Mouse (Mus musculus): ENCODE measurements around the gene Dap. TPM values are rescaled to one million over a fixed set of nuclear protein-coding genes. Genes with fewer than 3 reads are reported as not detected.

Gene Dap
- polyA plus RNA-seq, 1 experiment from 2014 or later, result 42.4 TPM

DNA sequence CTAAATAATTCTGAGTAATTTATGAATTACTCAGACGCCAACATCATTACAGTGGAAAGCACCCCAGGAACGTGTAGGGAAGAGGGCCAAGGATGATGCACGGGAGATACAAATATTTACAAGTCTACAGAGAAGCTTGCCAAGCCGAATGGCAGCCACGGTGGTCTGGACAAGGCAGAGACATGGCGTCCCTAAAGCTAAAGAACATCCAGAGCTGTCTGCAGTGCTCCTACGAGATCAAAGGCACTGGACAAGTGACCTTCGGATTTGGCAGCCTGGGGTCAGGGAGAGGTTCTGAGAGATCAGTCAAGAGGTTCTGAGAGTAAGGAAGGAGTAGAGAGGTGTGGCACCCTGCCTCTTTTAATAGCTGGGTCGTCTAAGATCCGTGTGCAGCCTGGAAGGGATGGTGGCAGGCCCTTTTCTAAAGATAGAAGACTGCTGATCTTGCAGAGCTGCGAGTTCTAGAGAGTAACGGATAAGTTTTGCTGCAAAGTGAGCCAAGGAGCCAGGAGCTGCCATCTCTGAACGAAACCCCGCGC, 449 bp upstream of the Dap start:
- Histone ChIP-seq H3K27ac (replicated peaks) (no peak overlapping the region), H3K4me2 (replicated peaks) (peak overlapping the region; percentile 79), H3K4me3 (peak overlapping the region; percentile 74), H3K9ac (replicated peaks) (peak overlapping the region; percentile 74; the same call in 1 of the 2 replicates), H3K4me1 (peaks cover 14% of the 10 kb centered on the region; the same call in 1 of the 2 replicates), H3K36me3 (no peaks in the 10 kb centered on the region), H3K9me3 (no peaks in the 10 kb centered on the region), H3K27me3 (no peaks in the 10 kb centered on the region)
- peak; percentile 36 for ATAC-seq (ENCODE audit: low FRiP score, low read depth)
- 45% methylated on average over 15 of the region's 15 CpGs for WGBS

DNA sequence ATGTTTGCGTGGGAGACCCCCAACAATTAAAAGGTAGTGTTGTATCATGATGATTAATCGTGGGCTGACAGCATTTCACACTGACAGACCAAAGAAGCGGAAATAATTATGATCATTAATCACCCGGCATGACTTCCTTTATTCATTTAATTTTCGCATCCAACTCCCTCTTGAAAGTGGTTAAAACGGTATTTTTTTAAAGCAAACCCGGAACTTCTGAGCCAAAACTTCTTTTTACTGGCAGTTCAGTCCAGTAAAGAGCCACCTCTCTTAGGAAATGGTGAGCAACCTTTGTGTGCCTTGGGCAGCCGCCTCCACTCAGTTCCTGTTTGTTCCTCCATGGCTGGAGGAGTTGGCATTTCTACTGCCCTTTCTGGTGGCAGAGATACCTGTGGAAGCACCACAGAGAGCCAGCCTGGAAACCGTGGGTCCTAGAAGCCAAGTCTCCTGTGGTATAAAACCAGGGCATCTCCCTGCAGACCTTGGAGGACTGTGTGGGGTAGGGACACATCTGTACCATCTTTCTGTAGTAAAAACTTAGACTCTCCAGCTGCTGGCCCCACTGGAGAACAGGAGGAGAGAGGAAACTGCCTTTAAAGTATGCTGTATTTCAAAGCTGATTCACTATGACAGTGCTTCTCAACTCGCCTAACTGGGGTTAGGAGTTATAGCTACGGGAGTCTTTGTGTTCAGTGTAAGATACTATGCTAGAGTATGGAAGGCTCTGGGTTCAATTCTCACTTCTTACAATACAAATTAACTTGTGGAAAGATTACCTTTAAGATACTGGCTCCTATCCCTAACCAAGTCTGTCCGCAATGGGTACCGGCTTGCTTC, 910 bp downstream of the Dap start:
- WGBS, result 47% methylated on average over 13 of the region's 13 CpGs

DNA sequence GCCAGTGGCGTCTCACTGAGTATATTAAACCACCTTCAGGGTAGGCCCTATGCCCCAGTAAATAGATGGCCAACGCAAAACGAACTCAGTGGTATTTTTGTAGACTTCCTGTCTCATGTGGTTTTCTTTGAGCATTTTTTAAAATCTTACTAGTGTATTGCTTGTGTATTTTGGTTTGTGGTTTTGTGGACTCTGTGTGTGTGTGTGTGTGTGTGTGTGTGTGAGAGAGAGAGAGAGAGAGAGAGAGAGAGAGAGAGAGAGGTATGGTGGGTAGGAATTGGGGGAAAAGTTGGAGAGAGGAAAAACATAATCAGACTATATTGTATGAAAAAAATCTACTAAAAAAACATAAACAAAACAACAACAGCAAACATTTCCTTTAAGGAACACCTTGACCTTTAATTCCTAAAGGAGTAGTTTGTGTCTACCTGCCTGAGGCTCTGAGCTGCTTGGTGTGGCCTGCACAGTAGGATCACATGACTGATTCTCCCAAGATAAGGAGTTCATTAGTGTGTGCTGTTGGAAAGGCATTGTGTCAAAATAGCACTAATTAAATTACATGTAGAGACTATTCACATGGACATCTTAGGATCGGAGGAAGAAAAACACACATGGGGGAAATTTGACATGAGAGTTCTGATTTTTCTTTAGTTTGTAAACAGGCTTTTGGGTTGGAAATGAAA, 1.7 kb downstream of the Dap start:
- no peak overlapping the region for H3K4me2 ChIP-seq (replicated peaks)
- H3K9me3 ChIP-seq, result no peaks in the 10 kb centered on the region
- no peaks in the 10 kb centered on the region for H3K36me3 ChIP-seq
- H3K4me3 ChIP-seq, result no peak overlapping the region
- no peak overlapping the region for H3K27ac ChIP-seq (replicated peaks)
- H3K4me1 ChIP-seq, result peaks cover 14% of the 10 kb centered on the region; the same call in 1 of the 2 replicates
- no peak overlapping the region for H3K9ac ChIP-seq (replicated peaks)
- H3K27me3 ChIP-seq, result no peaks in the 10 kb centered on the region
- WGBS, result 87% methylated on average over 4 of the region's 4 CpGs
- no peak for ATAC-seq (ENCODE audit: low FRiP score, low read depth)

More for the DNA sequence above, 910 bp downstream of the Dap start:
- peak overlapping the region; percentile 74 for H3K9ac ChIP-seq (replicated peaks)
- no peak overlapping the region for H3K27ac ChIP-seq (replicated peaks)
- no peak for ATAC-seq (ENCODE audit: low FRiP score, low read depth)
- H3K9me3 ChIP-seq, result no peaks in the 10 kb centered on the region
- H3K4me2 ChIP-seq (replicated peaks), result peak overlapping the region; percentile 79
- no peaks in the 10 kb centered on the region for H3K36me3 ChIP-seq
- H3K4me3 ChIP-seq, result peak overlapping the region; percentile 74
- no peaks in the 10 kb centered on the region for H3K27me3 ChIP-seq
- peaks cover 14% of the 10 kb centered on the region; the same call in 1 of the 2 replicates for H3K4me1 ChIP-seq

DNA sequence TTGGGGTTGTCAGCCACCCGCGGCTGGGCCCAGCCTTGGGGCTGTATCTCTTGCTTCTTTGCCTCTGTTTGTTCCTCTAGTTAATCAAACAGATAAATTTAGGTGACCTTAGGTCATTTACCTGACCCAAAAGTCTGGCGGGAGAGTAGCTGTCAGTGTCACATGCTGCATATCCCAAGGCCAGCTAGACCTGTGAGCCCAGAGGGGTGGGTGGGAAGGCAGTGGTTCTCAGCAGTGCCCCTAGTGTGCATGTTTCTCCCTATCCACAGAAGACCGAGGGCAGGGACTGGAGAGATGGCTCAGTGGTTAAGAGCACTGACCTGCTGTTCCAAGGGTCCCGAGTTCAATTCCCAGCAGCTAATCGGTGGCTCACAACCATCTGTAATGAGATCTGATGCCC, 2.4 kb downstream of the Dap start:
- Histone ChIP-seq H3K4me2 (replicated peaks) (no peak overlapping the region), H3K27ac (replicated peaks) (no peak overlapping the region), H3K9me3 (no peaks in the 10 kb centered on the region), H3K9ac (replicated peaks) (no peak overlapping the region), H3K27me3 (no peaks in the 10 kb centered on the region), H3K4me1 (peaks cover 14% of the 10 kb centered on the region; the same call in 1 of the 2 replicates), H3K4me3 (no peak overlapping the region), H3K36me3 (no peaks in the 10 kb centered on the region)
- 80% methylated on average over 6 of the region's 6 CpGs for WGBS
- no peak for ATAC-seq (ENCODE audit: low FRiP score, low read depth)

DNA sequence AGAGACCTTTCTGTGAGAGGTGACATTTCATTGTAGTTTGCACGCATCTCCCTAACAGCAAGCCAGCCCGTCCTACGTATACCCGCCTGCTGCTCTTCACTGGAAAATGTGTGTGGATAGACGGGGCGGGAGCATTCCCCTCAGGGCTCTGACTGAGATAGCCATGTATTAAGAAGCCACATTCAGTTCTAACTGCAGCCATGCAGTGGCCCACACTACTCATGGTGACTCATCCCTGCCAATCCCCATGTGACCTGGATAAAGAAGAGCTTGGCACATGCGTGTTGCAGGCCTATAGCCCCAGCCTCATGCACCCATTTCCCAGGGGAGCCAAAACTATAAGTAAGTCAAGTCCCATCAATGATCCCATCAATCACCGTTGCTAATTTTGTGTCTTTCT, 3.7 kb downstream of the Dap start:
- no peaks in the 10 kb centered on the region for H3K27me3 ChIP-seq

DNA sequence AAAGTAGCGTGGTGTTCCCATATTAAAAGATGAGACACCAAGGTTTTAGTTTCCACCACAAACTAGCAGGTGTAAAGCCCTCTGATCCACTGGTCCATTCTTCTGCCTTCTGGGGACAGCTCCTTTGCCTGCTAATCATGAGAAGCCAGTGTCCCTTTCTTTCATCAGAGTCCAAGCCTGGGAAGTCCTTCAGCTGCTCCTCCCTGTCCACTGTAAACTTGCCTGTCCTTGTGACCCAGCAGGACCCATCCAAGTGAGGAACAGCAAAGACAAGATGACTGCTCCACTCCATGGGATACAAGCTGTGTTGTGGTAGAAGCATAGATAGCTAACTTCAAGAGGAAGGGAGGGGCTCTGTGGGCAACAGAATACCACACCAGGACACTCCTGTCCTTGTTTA, 8.9 kb downstream of the Dap start:
- no peak overlapping the region for H3K9ac ChIP-seq (replicated peaks)
- no peaks in the 10 kb centered on the region for H3K36me3 ChIP-seq
- H3K4me1 ChIP-seq, result no peaks in the 10 kb centered on the region
- no peak for ATAC-seq (ENCODE audit: low FRiP score, low read depth)
- H3K27me3 ChIP-seq, result no peaks in the 10 kb centered on the region
- no peaks in the 10 kb centered on the region for H3K9me3 ChIP-seq
- H3K4me3 ChIP-seq, result no peak overlapping the region
- no peak overlapping the region for H3K27ac ChIP-seq (replicated peaks)
- WGBS, result 100% methylated on average over 1 of the region's 1 CpGs
- no peak overlapping the region for H3K4me2 ChIP-seq (replicated peaks)

More for the DNA sequence above, 3.7 kb downstream of the Dap start:
- no peaks in the 10 kb centered on the region for H3K9me3 ChIP-seq
- WGBS, result 94% methylated on average over 8 of the region's 8 CpGs
- H3K4me2 ChIP-seq (replicated peaks), result no peak overlapping the region
- H3K36me3 ChIP-seq, result no peaks in the 10 kb centered on the region
- H3K27ac ChIP-seq (replicated peaks), result no peak overlapping the region
- H3K4me3 ChIP-seq, result no peak overlapping the region
- no peak overlapping the region for H3K9ac ChIP-seq (replicated peaks)
- peaks cover 14% of the 10 kb centered on the region; the same call in 1 of the 2 replicates for H3K4me1 ChIP-seq
- ATAC-seq (ENCODE audit: low FRiP score, low read depth), result no peak

DNA sequence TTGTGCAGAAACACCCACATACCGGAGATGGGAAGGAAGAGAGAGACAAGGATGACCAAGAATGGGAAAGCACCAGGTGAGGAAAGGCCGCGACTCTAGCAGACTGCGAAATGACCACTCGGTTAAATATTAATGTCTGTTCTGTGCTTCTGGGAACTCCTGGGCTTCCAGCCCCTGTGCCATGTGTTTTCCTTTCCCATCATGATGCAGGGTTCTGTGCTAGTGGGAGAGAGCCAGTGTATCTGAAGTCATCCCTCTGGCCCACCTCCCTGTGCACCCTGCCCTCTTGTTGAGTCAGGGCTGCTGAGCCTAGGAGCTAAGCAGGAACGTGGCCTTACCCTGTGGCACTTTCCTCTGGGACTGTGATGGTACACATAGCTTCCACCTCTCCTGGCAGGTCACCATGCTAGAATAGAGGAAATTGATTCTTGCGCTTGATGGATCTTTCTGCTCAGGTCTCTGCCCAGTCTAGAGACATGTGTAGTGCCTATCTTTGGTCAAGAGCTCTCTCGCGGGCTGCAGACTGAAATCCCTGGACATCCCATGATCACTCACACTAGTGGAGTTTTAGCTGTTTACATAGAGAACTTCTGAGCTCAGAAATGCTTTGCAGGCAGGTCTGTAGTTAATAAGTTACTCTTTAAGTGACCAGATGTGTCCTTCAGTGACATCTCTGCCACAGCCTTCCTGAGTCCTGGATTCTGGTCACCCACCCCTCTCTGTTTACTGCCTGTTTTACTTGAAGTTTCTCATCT, 11.9 kb downstream of the Dap start:
- Histone ChIP-seq H3K9me3 (no peaks in the 10 kb centered on the region), H3K27me3 (no peaks in the 10 kb centered on the region), H3K4me3 (no peak overlapping the region), H3K27ac (replicated peaks) (no peak overlapping the region), H3K4me2 (replicated peaks) (no peak overlapping the region), H3K9ac (replicated peaks) (no peak overlapping the region), H3K36me3 (no peaks in the 10 kb centered on the region), H3K4me1 (no peaks in the 10 kb centered on the region)
- ATAC-seq (ENCODE audit: low FRiP score, low read depth), result no peak
- WGBS, result 90% methylated on average over 9 of the region's 9 CpGs

DNA sequence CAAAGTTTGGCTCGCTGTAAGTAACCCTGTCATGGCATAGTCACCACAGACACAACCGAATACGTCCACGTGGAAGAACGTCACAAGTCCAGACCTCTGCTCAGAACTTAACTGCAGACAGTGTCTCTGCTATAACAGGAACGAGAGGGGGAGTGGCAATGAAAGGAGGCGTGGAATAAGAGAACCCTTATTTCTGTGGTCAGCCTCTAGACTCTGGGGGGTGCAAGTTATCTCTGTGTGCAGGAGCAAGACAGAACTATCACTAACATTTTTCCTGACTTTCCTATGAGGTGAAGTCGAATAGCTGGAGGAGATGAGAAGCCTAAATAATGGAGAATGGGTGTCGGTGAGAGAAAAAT, 12.4 kb downstream of the Dap start:
- Histone ChIP-seq H3K4me1 (no peaks in the 10 kb centered on the region), H3K9ac (replicated peaks) (no peak overlapping the region), H3K4me3 (no peak overlapping the region), H3K27me3 (no peaks in the 10 kb centered on the region), H3K36me3 (no peaks in the 10 kb centered on the region), H3K9me3 (no peaks in the 10 kb centered on the region), H3K27ac (replicated peaks) (no peak overlapping the region), H3K4me2 (replicated peaks) (no peak overlapping the region)
- no peak for ATAC-seq (ENCODE audit: low FRiP score, low read depth)
- WGBS, result 91% methylated on average over 9 of the region's 9 CpGs

DNA sequence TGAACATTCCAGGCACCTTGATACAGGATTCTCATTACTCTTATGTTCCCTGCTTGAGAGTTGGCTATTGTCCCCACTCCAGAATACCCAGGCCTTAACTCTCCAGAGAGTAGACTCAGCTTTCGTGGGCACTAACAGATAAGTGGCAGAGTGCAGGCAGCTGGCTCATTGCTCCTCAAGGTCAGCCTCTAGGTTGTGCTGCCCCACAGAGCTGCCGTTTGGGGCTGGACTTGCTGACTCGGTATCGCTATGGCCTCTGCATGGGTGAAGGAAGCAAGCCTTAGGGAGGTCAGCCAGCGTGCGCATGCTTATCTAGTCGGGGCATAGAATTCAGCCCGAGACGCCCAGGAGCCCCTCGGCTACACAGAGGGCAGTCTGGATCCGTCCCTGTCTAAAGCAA, 13.3 kb downstream of the Dap start:
- no peak overlapping the region for H3K4me3 ChIP-seq
- no peaks in the 10 kb centered on the region for H3K36me3 ChIP-seq
- no peaks in the 10 kb centered on the region for H3K4me1 ChIP-seq
- H3K9me3 ChIP-seq, result no peaks in the 10 kb centered on the region
- H3K4me2 ChIP-seq (replicated peaks), result no peak overlapping the region
- no peak overlapping the region for H3K9ac ChIP-seq (replicated peaks)
- no peak overlapping the region for H3K27ac ChIP-seq (replicated peaks)
- no peak for ATAC-seq (ENCODE audit: low FRiP score, low read depth)
- 86% methylated on average over 11 of the region's 11 CpGs for WGBS
- no peaks in the 10 kb centered on the region for H3K27me3 ChIP-seq

DNA sequence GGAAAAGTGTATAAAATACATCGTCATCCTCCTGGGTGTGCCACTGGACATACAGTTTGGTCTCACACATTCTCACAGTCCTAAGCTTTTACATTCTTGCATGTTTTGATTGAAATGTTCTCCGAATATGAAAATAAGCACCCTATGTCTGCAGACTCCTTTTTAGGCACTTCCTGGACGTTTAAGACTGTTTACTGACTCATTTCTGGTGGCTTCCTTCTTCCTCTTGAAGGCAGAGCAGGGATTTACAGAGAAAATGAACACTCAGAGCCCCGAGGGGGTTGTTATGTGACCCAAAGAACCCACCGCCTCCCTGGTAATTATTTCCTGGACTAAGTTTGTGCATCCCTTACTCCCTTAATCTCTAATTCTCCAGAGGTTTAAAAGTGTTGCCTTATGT, 13.8 kb downstream of the Dap start:
- Histone ChIP-seq H3K27ac (replicated peaks) (no peak overlapping the region), H3K4me2 (replicated peaks) (no peak overlapping the region), H3K9me3 (no peaks in the 10 kb centered on the region), H3K4me1 (no peaks in the 10 kb centered on the region), H3K9ac (replicated peaks) (no peak overlapping the region), H3K4me3 (no peak overlapping the region), H3K36me3 (no peaks in the 10 kb centered on the region), H3K27me3 (no peaks in the 10 kb centered on the region)
- WGBS, result 74% methylated on average over 5 of the region's 5 CpGs
- ATAC-seq (ENCODE audit: low FRiP score, low read depth), result no peak

DNA sequence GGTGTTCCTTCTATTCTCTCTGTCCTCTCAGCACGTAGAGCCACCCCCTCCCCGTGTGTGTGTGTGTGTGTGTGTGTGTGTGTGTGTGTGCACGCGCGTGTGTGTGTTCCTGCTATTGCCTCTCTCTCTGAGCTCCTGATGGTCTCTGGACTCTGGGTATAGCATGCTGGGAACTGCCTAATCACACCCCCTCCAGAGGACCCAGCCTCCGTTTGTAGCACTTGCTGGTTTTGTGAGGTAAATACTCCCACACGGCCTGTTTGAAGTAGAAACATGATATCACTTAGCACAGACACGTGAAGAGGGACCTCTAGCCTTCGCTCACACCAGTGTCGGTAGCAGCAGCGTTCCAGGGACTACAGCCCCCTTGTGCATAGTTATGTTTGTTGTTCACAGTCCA, 14.5 kb downstream of the Dap start:
- no peaks in the 10 kb centered on the region for H3K4me1 ChIP-seq
- H3K27ac ChIP-seq (replicated peaks), result no peak overlapping the region
- no peak overlapping the region for H3K9ac ChIP-seq (replicated peaks)
- WGBS, result 81% methylated on average over 11 of the region's 11 CpGs
- no peak overlapping the region for H3K4me3 ChIP-seq
- no peaks in the 10 kb centered on the region for H3K36me3 ChIP-seq
- no peak for ATAC-seq (ENCODE audit: low FRiP score, low read depth)
- no peaks in the 10 kb centered on the region for H3K9me3 ChIP-seq
- H3K4me2 ChIP-seq (replicated peaks), result no peak overlapping the region
- H3K27me3 ChIP-seq, result no peaks in the 10 kb centered on the region

DNA sequence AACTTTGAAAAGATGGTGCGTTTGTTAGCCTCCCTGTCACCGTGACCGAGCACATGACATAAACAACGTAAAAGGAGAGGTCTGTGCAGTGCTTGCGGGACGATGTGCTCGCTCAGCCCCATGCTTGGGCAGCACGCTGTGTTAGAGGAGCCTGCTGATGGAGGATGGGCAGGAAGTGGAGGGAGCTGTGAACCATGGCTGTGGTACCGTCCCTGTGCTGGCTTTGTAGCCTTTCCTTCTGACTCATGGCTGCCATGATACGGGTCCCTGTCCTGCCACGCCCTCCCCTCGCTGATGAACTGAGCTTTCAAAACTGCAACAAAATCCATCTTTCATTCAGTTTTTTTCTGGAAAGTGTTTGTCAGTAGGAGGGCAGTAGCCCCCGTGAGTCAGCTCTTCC, 15.6 kb downstream of the Dap start:
- 89% methylated on average over 13 of the region's 13 CpGs for WGBS
- no peaks in the 10 kb centered on the region for H3K36me3 ChIP-seq

More for the DNA sequence above, 15.6 kb downstream of the Dap start:
- Histone ChIP-seq H3K4me1 (no peaks in the 10 kb centered on the region), H3K4me3 (no peak overlapping the region), H3K27ac (replicated peaks) (no peak overlapping the region), H3K9me3 (no peaks in the 10 kb centered on the region), H3K27me3 (no peaks in the 10 kb centered on the region), H3K9ac (replicated peaks) (no peak overlapping the region), H3K4me2 (replicated peaks) (no peak overlapping the region)
- no peak for ATAC-seq (ENCODE audit: low FRiP score, low read depth)
